ENCODE assay signal across 8 mouse cellular contexts in the genomic region with DNA sequence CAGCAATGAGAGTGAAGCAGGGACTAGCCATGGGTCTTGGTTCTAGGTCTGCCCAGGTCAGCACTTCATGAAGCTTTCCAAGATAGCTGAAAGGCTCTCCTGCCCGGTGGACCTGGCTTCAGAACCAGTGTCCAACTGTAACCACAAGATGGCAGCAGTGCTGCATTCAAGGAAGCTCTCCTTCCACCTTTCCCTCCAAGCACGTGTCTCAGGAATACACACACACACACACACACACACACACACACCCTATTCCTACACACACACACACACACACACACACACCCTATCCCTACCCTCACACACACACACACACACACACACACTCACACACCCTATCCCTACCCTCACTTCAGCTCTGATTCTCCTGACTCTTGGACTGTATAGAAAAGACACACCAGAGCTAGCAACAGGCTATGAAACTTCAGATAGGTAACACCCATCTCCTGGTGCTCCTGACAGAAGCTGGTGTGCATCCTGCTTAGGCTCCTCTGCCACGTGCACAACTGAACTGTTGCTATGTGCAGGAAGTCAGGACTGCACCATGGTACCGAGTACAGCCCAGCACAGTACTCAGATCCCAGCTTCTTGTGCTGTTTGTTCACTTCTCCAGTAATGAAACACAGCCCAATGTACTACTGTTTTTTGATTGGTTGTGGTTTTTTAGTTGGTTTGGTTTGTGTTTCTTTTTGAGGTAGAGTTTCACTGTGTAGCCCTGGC. TPM values are rescaled to one million over a fixed set of nuclear protein-coding genes. Genes with fewer than 3 reads are reported as not detected.
DNase-seq lines count a peak whose midpoint lies in the region; ATAC-seq and TF ChIP-seq lines count a peak whose summit lies in the region.

No protein-coding gene starts in this region.

- peak; percentile 81 for ATAC-seq in activated CD4-positive, CD25-positive, alpha-beta regulatory T cell, adult 4 months
- peak; percentile 84 for ATAC-seq in inflammation-experienced regulatory T-cells, adult 6 months
- ATAC-seq in megakaryocyte progenitor cell, adult 5-6 weeks (replicated peaks; ENCODE audit: poor library complexity), result peak; percentile 90

- no peak overlapping the region for H3K4me3 ChIP-seq in cortical plate, adult 2 months (ENCODE audit: insufficient read depth, low read length)

- intact Hi-C loops in gastrocnemius, postnatal 14 days (cut with DNase I; ENCODE audit: low total_unique reads), result loop anchor here (2.0 to 5.0 kb wide), 2 partner anchors 37 to 146 kb away; a partner anchor contains a TSS

- TF ChIP-seq CTCF in cortical plate, adult 2 months (IDR thresholded peaks at IDR 0.05; ENCODE audit: extremely low read depth, insufficient read depth, low read length), result peak; percentile 98

- H3K27ac ChIP-seq in cortical plate, adult 2 months (ENCODE audit: insufficient read depth, low read length), result no peak overlapping the region

- TF ChIP-seq POLR2A in cortical plate, adult 2 months (IDR thresholded peaks at IDR 0.05; ENCODE audit: extremely low read depth, insufficient read depth, low read length), result no peak

- no peaks in the 10 kb centered on the region for H3K4me1 ChIP-seq in cortical plate, adult 2 months (ENCODE audit: control insufficient read depth, insufficient read depth, low read length)

- DNase-seq in gastrocnemius, postnatal 14 days, result peak; percentile 64
- DNase-seq in left cerebral cortex, adult 9 months (ENCODE audit: low spot score in 2 of 2), result peak; percentile 54 to 86
- peak; percentile 79 for DNase-seq in right cerebral cortex, postnatal 14 days
- peak; percentile 74 for DNase-seq in urinary bladder, postnatal 25 days (ENCODE audit: low spot score)

RNA-seq across cellular contexts. Expression of a gene that starts 21.6 kb away (rescaled TPM):
- polyA plus RNA-seq in activated CD4-positive, CD25-positive, alpha-beta regulatory T cell, adult 4 months (2017; shearing (Covaris generic)), result 1 to 10 TPM; 2.4 to 5.2 TPM
- polyA plus RNA-seq in cortical plate, adult 2 months (2012; rRNA removed), result 6.5 and 6.8 TPM in 2 replicates
- 10 to 100 TPM; 12.2 to 13.8 TPM for total RNA-seq in gastrocnemius, postnatal 14 days (2021)
- 1 to 10 TPM; 6.3 to 8.2 (median 7.8) TPM for polyA plus RNA-seq in inflammation-experienced regulatory T-cells, adult 6 months (2017; shearing (Covaris generic))
- total RNA-seq in megakaryocyte progenitor cell, adult 5-6 weeks (2015), result 0.94 and 2.5 TPM in 2 replicates
- total RNA-seq in megakaryocyte progenitor cell, adult 5-6 weeks (2017), result 2.5 and 3.9 TPM in 2 replicates

RNA-seq across cellular contexts. Expression of a gene that starts 37.6 kb away (rescaled TPM):
- polyA plus RNA-seq in activated CD4-positive, CD25-positive, alpha-beta regulatory T cell, adult 4 months (2017; shearing (Covaris generic)), result 10 to 100 TPM; 37.6 to 60.5 TPM
- 7.7 and 8.6 TPM in 2 replicates for polyA plus RNA-seq in cortical plate, adult 2 months (2012; rRNA removed)
- total RNA-seq in gastrocnemius, postnatal 14 days (2021), result 1 to 10 TPM; 4.4 to 7.1 TPM
- polyA plus RNA-seq in inflammation-experienced regulatory T-cells, adult 6 months (2017; shearing (Covaris generic)), result 10 to 100 TPM; 32.1 to 95.9 (median 36.2) TPM
- 66.1 and 75.7 TPM in 2 replicates for total RNA-seq in megakaryocyte progenitor cell, adult 5-6 weeks (2015)
- 289 and 346 TPM in 2 replicates for total RNA-seq in megakaryocyte progenitor cell, adult 5-6 weeks (2017)

RNA-seq across cellular contexts. Expression of a gene that starts 38.3 kb away (rescaled TPM):
- polyA plus RNA-seq in activated CD4-positive, CD25-positive, alpha-beta regulatory T cell, adult 4 months (2017; shearing (Covaris generic)), result 10 to 100 TPM; 14.3 to 14.7 TPM
- 42.5 and 48.2 TPM in 2 replicates for polyA plus RNA-seq in cortical plate, adult 2 months (2012; rRNA removed)
- 10 to 100 TPM; 43.8 to 47.2 TPM for total RNA-seq in gastrocnemius, postnatal 14 days (2021)
- 10 to 100 TPM; 13.7 to 24.0 (median 15.1) TPM for polyA plus RNA-seq in inflammation-experienced regulatory T-cells, adult 6 months (2017; shearing (Covaris generic))
- total RNA-seq in megakaryocyte progenitor cell, adult 5-6 weeks (2015), result 29.6 and 48.4 TPM in 2 replicates
- 26.4 and 34.4 TPM in 2 replicates for total RNA-seq in megakaryocyte progenitor cell, adult 5-6 weeks (2017)
